Mouse (Mus musculus) liver, embryonic 14.5 days (tissue): ENCODE results near the gene Adap1.

ENCODE experiments used
- CTCF ChIP-seq: IDR thresholded peaks from 2 replicates; pipeline ENCODE4 v1.5.1; 2016; ENCODE audit warnings: antibody characterized with exemption, low read depth, control low read depth
- EP300 ChIP-seq: IDR thresholded peaks from 2 replicates; pipeline ENCODE4 v1.6.1; 2016; ENCODE audit warnings: antibody characterized with exemption, low read depth

DNA sequence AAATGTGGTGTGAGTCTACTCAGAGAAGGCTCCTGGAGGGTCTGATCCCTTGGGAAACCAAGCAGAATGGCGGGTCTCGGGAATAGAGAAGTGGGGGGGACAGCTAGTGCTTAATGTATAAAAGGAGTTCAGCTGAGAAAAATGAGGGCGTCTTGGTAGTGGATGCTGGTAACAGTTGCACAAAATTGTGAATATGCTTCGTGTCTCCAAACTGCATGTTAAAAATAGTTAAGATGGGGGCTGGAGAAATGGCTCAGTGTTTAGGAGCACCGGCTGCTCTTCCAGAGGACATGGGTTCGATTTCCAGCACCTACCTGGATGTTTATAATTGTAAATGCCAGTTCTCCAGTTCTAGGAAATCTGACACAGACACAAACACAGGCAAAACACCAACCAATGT is 4.1 kb downstream of the Adap1 start:
- TF ChIP-seq CTCF (no peak), EP300 (no peak)
